In genomic region chr8:10545890-10546289, GRCm38 (mm10) we compare ENCODE assay signal across 15 mouse cellular contexts.
"Had no signal": no experiment of that assay in that cellular context is flagged by ENCODE, and none has a peak within 500 bp of the region (broad histone marks: within the 10 kb centered on the region; RNA-seq: fewer than 3 reads in every experiment).

No protein-coding gene starts in this region.

- H3K27ac ChIP-seq: intestine, embryonic 15.5 days; limb, embryonic 10.5 days; liver, embryonic 15.5 days; midbrain, embryonic 15.5 days; neural tube, embryonic 12.5 days; stomach, embryonic 15.5 days had no signal

- H3K9me3 ChIP-seq: intestine, embryonic 15.5 days; liver, embryonic 15.5 days; midbrain, embryonic 15.5 days; neural tube, embryonic 12.5 days; stomach, embryonic 15.5 days had no signal

- DNase-seq: kidney, adult 18-20 months; kidney, postnatal 10 days; layer of hippocampus, adult 9-11 months; layer of hippocampus, postnatal 36 days; lung, adult 2 months; lung, postnatal 36 days; thymus, postnatal 36 days had no signal

- H3K36me3 ChIP-seq: intestine, embryonic 15.5 days; limb, embryonic 10.5 days; liver, embryonic 15.5 days; midbrain, embryonic 15.5 days; neural tube, embryonic 12.5 days; stomach, embryonic 15.5 days had no signal

- H3K27me3 ChIP-seq: intestine, embryonic 15.5 days; midbrain, embryonic 15.5 days; neural tube, embryonic 12.5 days; stomach, embryonic 15.5 days had no signal

- H3K4me3 ChIP-seq: intestine, embryonic 15.5 days; limb, embryonic 10.5 days; liver, embryonic 15.5 days; midbrain, embryonic 15.5 days; neural tube, embryonic 12.5 days; stomach, embryonic 15.5 days had no signal

- H3K4me2 ChIP-seq: intestine, embryonic 15.5 days; liver, embryonic 11.5 days; liver, embryonic 15.5 days; midbrain, embryonic 15.5 days; neural tube, embryonic 12.5 days; stomach, embryonic 15.5 days had no signal

- ATAC-seq: intestine, embryonic 15.5 days; lung, postnatal 0 days; midbrain, embryonic 15.5 days had no signal

- H3K9ac ChIP-seq: intestine, embryonic 15.5 days; liver, embryonic 15.5 days; midbrain, embryonic 15.5 days; neural tube, embryonic 12.5 days; stomach, embryonic 15.5 days had no signal

- H3K4me1 ChIP-seq: intestine, embryonic 15.5 days; limb, embryonic 10.5 days; liver, embryonic 15.5 days; midbrain, embryonic 15.5 days; neural tube, embryonic 12.5 days; stomach, embryonic 15.5 days had no signal
